Mouse (Mus musculus) lung, postnatal 0 days (tissue): ENCODE measurements around the gene Pkmyt1.

ENCODE experiments used
- CTCF ChIP-seq: IDR thresholded peaks from 2 replicates; pipeline ENCODE4 v1.5.1; 2016; ENCODE audit warnings: antibody characterized with exemption, mild to moderate bottlenecking
- EP300 ChIP-seq: IDR thresholded peaks from 2 replicates; pipeline ENCODE4 v1.6.1; 2016; ENCODE audit warnings: antibody characterized with exemption, mild to moderate bottlenecking, control low read depth

DNA sequence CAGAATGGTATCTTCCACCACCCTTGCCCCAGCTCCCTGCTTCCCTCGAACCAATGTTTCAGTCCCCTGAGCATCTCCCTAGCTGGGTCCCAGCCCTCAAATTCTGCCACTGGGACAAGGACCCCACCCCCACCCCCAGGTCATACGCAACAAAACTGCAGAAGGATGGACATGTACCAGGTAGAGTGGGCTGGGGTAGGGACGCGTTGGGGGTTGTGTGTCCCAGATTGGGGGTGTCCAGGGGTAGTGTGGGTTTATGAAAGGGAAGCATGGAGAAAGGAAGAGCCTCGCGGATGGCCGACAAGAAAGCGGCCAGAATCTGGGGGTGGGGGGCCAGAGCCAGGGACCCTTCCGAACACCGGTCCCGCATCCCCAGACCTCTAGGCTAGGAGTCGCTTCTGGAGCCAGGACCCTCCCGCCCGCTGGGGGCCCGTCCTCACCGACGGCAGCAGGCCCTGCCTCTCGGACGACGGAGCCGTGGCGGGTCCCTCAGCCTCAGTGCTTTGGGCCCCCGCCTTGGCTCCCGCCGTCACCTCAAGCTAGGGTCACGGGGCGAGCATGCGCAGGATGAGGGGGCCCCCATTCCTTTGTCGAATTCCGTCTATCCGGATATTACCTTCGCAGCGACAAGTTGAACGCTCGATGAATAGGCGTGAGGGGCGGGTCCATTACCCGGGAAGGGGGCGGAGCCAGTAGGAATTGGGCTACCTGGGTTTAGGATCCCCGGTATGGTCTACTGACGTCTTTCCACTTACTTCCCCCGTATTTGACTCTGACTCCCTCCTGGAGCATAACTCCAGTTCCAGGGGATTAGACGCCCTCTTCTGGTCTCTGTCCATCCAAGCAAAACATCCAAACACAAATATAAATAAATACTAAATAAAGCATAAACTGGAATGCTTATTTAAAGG is 59.7 kb downstream of the Pkmyt1 start, which contains the start of gene Flywch2:
- peak; percentile 37 for TF ChIP-seq CTCF
- TF ChIP-seq EP300: no peak
